Mouse (Mus musculus) forebrain, embryonic 10.5 days (tissue): ENCODE results near the gene Nkain1. TPM values are rescaled to one million over a fixed set of nuclear protein-coding genes. Genes with fewer than 3 reads are reported as not detected.

Source experiments
- DNase-seq: peaks from one replicate; pipeline ENCODE4 v3.0.0-alpha.2; 2017; ENCODE audit warnings: low spot score; ENCODE audit errors: extremely low spot score
- H3K27ac ChIP-seq: fragments of 300-500 bp; sonication (generic); 2 replicates; pipeline ENCODE4 v1.5.1; 2016; ENCODE audit warnings: mild to moderate bottlenecking
- H3K27me3 ChIP-seq: fragments of 300-500 bp; sonication (generic); 2 replicates; pipeline ENCODE4 v1.6.1; 2016; ENCODE audit warnings: mild to moderate bottlenecking; ENCODE audit not compliant: poor library complexity, severe bottlenecking
- H3K36me3 ChIP-seq: fragments of 300-500 bp; sonication (generic); replicated peaks from 2 replicates; pipeline ENCODE4 v1.6.1; 2016; ENCODE audit warnings: mild to moderate bottlenecking, moderate library complexity
- H3K4me1 ChIP-seq: fragments of 300-500 bp; sonication (generic); 2 replicates; pipeline ENCODE4 v1.6.1; 2016
- H3K4me3 ChIP-seq: fragments of 300-500 bp; sonication (generic); 2 replicates; pipeline ENCODE4 v1.5.1; 2016; ENCODE audit warnings: mild to moderate bottlenecking, moderate library complexity
- H3K9me3 ChIP-seq: fragments of 300-500 bp; sonication (generic); 2 replicates; pipeline ENCODE4 v1.6.1; 2016; ENCODE audit warnings: mild to moderate bottlenecking, moderate library complexity
- WGBS: fragments of 180-500 bp; shearing (Covaris S2); methylation state at CpG from one replicate; pipeline ENCODE4 v1.1.7; 2016; 5-methylcytosine and 5-hydroxymethylcytosine counted together
- polyA plus RNA-seq: library from polyadenylated mRNA; unstranded; fragments of >200 nt; fragmentation: Nextera tagmentation; extraction: Ambion mirVana; gene quantifications from 2 replicates; pipeline ENCODE4 v1.2.1, GENCODE M21; 2016

Nkain1 gene
- polyA plus RNA-seq, 1 experiment from 2014 or later = 4.5 TPM

DNA sequence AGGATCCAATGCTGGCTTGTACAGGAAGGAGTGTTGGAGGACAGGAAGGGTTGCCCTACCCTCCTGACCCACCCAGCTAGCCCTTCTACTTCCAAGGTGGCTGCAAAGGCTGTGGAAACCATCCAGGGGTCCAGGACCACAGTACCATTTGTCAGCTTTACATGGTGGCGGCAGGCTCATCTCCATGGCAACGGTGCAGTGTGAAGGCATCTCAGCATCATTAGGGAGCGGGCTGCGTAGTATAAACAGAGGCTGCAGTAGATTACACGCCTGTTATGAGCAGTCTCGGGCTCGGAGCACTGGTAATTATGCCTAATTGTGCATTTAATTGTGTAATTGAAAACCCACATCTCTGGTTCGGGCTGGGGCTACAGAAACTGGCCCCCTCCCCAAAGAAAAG, 10.2 kb downstream of the Nkain1 start:
- peaks cover 74% of the 10 kb centered on the region for H3K4me1 ChIP-seq

DNA sequence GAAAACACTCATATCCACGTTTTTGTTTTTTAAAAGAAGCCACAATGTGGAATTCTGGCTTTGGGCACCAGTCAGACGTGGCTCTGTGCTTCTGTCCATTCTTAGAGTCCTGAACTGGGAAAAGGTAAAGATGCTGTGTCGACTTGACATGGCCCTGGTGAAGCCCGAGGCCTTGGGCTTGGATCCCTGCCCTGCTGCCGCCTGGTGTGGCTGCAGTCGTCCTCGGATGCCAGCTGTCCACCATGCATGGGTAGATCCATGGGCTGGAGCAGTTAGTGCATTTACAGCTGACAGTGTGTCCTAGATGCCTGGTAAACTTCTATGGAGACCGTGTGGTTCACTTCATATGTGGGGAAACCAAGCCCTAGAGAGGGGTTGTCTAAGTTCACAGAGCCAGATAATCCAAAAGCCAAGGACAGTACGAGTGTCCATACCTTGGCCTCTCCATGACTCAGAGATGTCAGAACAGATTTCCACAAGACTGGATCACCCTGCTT, 10.7 kb downstream of the Nkain1 start:
- no peak overlapping the region for H3K4me3 ChIP-seq
- WGBS = 87% methylated on average over 9 of the region's 9 CpGs
- H3K4me1 ChIP-seq = peaks cover 72% of the 10 kb centered on the region
- no peak for DNase-seq
- no peaks in the 10 kb centered on the region for H3K27me3 ChIP-seq
- no peak overlapping the region for H3K27ac ChIP-seq
- H3K36me3 ChIP-seq = peaks cover 56% of the 10 kb centered on the region
- H3K9me3 ChIP-seq = 0 out of 2 replicates have a peak, but pooled peaks cover 4% of the 10 kb centered on the region

More for the DNA sequence above, 10.2 kb downstream of the Nkain1 start:
- Histone ChIP-seq H3K4me3 (no peak overlapping the region), H3K27ac (no peak overlapping the region), H3K27me3 (no peaks in the 10 kb centered on the region), H3K9me3 (0 out of 2 replicates have a peak, but pooled peaks cover 4% of the 10 kb centered on the region), H3K36me3 (peaks cover 54% of the 10 kb centered on the region)
- WGBS = 46% methylated on average over 8 of the region's 8 CpGs
- DNase-seq = no peak

DNA sequence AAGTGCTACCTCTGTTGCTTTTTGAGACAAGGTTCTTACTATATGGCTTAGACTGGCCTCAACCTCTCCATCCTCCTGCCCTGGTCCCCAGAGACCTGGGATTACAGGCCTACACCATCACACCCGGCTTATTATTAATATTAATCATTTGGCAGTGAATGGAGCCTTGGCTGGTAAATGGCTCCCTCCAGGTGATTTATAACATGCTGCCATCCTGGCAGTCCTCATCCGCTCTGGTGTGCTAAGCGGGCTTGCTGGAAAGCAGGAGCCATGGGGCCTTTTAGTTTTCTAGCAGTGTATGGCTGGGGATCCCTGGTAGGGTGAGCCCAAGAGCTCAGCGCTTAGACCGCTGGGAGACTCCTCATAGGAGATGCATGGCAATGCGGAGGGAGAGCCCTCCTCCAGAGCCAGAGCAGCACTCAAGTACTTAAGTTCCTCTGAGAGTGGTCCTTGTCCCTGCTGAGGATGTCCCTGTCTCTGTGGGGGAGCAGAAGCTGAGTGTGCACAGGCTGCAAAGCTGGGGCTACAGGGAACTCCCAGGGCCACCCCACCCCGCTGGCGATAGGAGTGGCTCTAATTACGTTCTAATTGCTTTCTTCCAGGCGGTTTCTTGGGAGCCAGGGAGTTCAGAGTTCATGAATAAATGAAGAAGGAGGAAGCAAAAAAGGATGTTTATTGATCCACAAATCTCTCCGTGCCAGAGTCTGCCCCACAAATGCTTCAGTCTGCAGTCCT, 13.2 kb downstream of the Nkain1 start:
- peak overlapping the region; percentile 46 for H3K27ac ChIP-seq
- no peak overlapping the region for H3K4me3 ChIP-seq
- DNase-seq = no peak
- peaks cover 91% of the 10 kb centered on the region for H3K4me1 ChIP-seq
- 58% methylated on average over 11 of the region's 11 CpGs for WGBS
- no peaks in the 10 kb centered on the region for H3K27me3 ChIP-seq
- no peaks in the 10 kb centered on the region for H3K9me3 ChIP-seq
- peaks cover 52% of the 10 kb centered on the region for H3K36me3 ChIP-seq

DNA sequence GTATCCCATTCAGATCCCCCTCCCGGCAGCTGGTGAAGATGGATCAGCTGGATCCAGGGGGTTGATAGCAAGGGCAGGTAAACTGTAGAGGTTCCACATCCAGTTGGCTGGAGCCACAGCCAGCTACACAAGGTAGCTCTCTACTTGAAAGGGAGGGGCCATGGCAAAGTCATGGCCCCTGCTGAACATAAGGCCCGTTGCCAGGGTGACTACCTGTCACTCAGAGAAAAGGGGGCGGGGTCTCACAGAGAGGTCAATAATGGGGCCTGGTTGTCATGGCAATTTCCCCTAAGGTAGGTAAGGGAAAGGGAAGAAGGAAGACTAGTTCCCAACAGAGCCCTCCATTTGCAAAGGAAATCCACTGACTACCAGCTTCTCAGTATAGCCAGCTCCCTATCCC, 14.8 kb downstream of the Nkain1 start:
- no peak overlapping the region for H3K27ac ChIP-seq
- no peak for DNase-seq
- no peak overlapping the region for H3K4me3 ChIP-seq
- no peaks in the 10 kb centered on the region for H3K9me3 ChIP-seq
- H3K4me1 ChIP-seq = peaks cover 85% of the 10 kb centered on the region
- peaks cover 63% of the 10 kb centered on the region for H3K36me3 ChIP-seq
- no peaks in the 10 kb centered on the region for H3K27me3 ChIP-seq
- WGBS = 87% methylated on average over 3 of the region's 3 CpGs

DNA sequence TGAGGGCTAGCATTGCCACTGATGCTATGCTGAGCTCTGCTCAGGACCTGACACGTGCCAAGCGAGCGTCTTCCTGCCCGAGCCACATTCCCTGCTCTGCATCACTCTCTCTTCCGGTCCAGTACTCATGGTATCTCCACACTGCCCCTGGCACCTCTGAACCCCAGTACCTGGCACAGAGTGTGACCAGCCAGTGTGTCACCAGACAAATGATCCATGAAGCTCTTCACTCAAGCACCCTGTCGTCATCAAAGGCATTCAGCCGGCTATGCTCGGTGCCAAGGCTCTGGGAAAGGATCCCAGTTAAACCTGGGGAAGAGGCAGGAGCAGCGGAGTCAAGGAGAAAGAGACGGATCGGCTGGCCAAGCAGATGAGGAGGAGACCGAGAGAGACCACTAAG, 16.1 kb downstream of the Nkain1 start:
- H3K27me3 ChIP-seq = no peaks in the 10 kb centered on the region
- no peaks in the 10 kb centered on the region for H3K9me3 ChIP-seq
- peaks cover 84% of the 10 kb centered on the region for H3K4me1 ChIP-seq
- 90% methylated on average over 12 of the region's 12 CpGs for WGBS
- H3K27ac ChIP-seq = 0 out of 2 replicates have a peak overlapping the region, but pooled peaks have one; percentile 3
- peaks cover 55% of the 10 kb centered on the region for H3K36me3 ChIP-seq
- H3K4me3 ChIP-seq = no peak overlapping the region
- DNase-seq = no peak

DNA sequence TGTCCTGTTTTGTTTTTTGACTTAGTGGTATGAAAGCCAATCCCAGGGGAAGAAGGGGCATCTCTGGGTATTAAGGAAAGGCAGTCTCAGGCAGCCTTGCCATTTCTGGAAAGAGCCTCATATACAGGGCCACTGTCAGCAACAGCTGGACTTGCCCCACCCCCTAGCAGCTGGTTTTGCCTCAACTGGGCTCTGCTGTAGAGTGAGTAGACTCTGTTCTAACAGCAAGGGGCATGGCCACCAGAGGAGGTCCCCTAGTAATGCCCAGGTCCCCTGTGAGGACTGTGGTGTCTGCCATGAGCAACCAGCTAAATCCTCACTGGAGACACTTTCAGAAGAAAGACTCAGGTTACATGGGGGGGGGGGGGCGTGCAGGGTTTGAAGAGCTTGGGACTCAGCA, 17.0 kb downstream of the Nkain1 start:
- Histone ChIP-seq H3K27me3 (no peaks in the 10 kb centered on the region), H3K4me3 (no peak overlapping the region), H3K4me1 (peaks cover 84% of the 10 kb centered on the region), H3K27ac (no peak overlapping the region), H3K36me3 (peaks cover 51% of the 10 kb centered on the region), H3K9me3 (no peaks in the 10 kb centered on the region)
- DNase-seq = no peak
- WGBS = 80% methylated on average over 1 of the region's 1 CpGs

DNA sequence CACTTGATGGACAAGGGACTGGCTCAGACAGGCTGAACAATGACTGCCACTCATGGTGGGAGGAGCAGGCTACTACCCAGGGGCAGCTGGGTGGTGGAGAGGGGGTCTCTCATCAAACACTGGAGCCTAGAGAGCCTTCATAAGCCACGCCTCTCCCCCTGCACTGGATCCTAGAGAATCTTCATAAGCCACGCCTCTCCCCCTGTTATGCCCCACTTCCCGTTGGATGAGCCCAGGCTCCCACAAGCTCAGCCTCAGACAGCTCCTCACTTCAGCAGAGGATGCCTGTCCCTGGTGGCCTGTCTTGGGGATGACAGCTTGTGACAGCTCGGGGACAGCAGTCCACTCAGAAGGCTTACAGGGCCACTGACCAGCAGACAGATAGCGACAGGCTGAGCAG, 17.7 kb downstream of the Nkain1 start:
- H3K27me3 ChIP-seq = no peaks in the 10 kb centered on the region
- DNase-seq = no peak
- H3K4me1 ChIP-seq = peaks cover 83% of the 10 kb centered on the region
- H3K4me3 ChIP-seq = no peak overlapping the region
- H3K27ac ChIP-seq = 0 out of 2 replicates have a peak overlapping the region, but pooled peaks have one; percentile 20
- 41% methylated on average over 5 of the region's 5 CpGs for WGBS
- no peaks in the 10 kb centered on the region for H3K9me3 ChIP-seq
- peaks cover 51% of the 10 kb centered on the region for H3K36me3 ChIP-seq

DNA sequence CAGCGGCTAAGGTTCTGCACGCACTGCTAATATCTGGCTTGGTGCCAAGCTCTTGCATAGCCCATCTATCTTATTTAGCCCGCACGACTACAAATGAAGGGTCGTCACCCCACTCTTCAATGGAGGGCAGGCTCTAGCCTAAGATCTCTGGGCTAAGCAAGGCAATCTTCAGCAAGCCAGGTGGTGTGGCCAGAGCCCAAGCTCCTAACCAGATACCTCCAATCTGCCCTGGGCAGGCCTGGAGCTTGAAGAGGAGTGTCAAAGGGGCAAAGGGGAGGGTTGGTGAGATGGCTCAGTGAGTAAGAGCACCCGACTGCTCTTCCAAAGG, 20.9 kb downstream of the Nkain1 start:
- 76% methylated on average over 6 of the region's 6 CpGs for WGBS
- Histone ChIP-seq H3K9me3 (peaks cover 4% of the 10 kb centered on the region; the same call in 1 of the 2 replicates), H3K4me1 (peaks cover 81% of the 10 kb centered on the region)

DNA sequence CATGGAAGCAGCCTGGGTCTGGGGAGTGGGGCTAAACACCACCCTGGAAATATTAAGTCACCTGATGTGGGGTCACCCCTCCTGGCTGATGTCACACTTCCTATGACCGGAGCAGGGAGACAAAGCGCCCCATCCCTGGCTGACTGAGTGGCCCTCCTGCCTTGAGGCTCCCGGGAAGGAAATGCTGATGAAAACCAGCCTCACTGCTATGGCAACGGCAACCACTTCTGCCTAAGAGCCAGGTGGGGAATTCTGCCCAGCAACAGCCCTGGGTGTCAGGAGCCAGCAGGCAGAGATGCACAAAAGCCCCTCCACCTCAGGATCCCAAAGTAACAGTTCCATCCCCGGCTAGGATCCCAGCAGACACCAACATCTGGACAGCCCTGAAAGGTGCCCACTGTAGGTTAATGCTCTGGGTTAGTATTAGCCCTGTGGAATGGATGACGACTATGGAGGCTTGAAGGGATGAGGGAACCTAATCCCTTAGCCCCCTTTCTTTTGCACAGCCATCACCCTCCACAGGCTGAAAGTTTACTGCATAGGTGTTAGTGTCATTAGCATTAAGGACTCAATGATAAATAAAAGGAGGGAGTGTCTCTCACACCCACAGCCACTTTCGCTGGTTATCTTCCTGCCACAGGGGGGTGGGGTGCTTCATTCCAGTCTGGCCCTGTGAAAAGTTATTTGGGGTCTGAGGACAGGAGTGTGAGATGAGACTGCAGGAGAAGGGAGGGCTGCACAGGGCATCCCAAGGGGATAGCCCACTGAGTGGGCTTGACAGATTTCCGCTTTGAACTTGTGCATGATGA, 21.5 kb downstream of the Nkain1 start:
- H3K9me3 ChIP-seq = peaks cover 4% of the 10 kb centered on the region; the same call in 1 of the 2 replicates
- H3K4me1 ChIP-seq = peaks cover 81% of the 10 kb centered on the region
- peak; percentile 55 for DNase-seq
- no peaks in the 10 kb centered on the region for H3K27me3 ChIP-seq
- WGBS = 50% methylated on average over 8 of the region's 8 CpGs
- H3K36me3 ChIP-seq = peaks cover 29% of the 10 kb centered on the region
- H3K27ac ChIP-seq = peak overlapping the region; percentile 76
- H3K4me3 ChIP-seq = no peak overlapping the region

More for the DNA sequence above, 20.9 kb downstream of the Nkain1 start:
- no peak for DNase-seq
- Histone ChIP-seq H3K27me3 (no peaks in the 10 kb centered on the region), H3K36me3 (peaks cover 35% of the 10 kb centered on the region), H3K4me3 (no peak overlapping the region), H3K27ac (peak overlapping the region; percentile 76)

DNA sequence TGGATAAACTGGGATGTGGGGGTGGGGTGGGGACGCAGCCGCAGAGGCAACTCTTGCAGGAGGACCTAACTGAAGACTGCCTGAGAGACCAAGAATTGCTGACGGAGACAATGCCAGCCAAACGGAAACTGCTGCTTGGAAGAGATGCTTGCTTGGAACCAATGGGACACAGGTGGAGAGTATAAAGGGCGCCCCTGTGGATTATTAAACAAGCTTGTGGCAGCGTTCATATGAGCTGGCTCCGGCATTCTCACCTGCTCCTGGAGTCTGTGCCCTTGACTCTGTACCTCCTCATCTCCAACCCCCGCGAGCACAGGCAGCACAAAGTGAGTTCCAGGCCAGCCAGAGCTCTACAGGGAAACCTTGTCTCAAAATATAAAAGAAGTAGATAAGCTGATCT, 23.5 kb downstream of the Nkain1 start:
- Histone ChIP-seq H3K9me3 (peaks cover 4% of the 10 kb centered on the region; the same call in 1 of the 2 replicates), H3K27ac (0 out of 2 replicates have a peak overlapping the region, but pooled peaks have one; percentile 35), H3K36me3 (peaks cover 20% of the 10 kb centered on the region), H3K4me1 (peaks cover 82% of the 10 kb centered on the region), H3K27me3 (no peaks in the 10 kb centered on the region), H3K4me3 (no peak overlapping the region)
- DNase-seq = no peak
- WGBS = 93% methylated on average over 9 of the region's 9 CpGs

DNA sequence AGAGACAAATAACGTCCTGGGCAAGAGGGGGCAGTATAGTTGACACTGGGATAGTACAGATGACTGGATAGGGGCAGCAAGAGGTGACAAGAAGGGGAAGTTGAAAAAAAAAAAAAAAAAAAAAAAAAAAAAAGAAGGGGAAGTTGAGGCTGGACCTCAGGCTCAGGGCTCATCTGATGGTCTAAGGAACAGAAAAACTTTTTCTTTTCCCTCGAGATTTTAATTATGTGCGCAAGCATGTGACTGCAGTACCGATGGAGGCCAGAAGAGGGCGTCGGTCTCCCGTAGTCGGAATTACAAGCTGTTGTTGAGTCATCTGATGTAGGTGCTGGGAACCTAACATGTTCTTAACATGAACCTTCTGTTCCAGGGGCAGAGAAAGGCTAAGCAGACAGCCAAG, 24.8 kb downstream of the Nkain1 start:
- WGBS = 87% methylated on average over 8 of the region's 8 CpGs
- peaks cover 87% of the 10 kb centered on the region for H3K4me1 ChIP-seq
- H3K27ac ChIP-seq = peak overlapping the region; percentile 51; the same call in 1 of the 2 replicates
- H3K36me3 ChIP-seq = peaks cover 10% of the 10 kb centered on the region
- peaks cover 4% of the 10 kb centered on the region; the same call in 1 of the 2 replicates for H3K9me3 ChIP-seq
- DNase-seq = no peak
- no peaks in the 10 kb centered on the region for H3K27me3 ChIP-seq
- H3K4me3 ChIP-seq = no peak overlapping the region

DNA sequence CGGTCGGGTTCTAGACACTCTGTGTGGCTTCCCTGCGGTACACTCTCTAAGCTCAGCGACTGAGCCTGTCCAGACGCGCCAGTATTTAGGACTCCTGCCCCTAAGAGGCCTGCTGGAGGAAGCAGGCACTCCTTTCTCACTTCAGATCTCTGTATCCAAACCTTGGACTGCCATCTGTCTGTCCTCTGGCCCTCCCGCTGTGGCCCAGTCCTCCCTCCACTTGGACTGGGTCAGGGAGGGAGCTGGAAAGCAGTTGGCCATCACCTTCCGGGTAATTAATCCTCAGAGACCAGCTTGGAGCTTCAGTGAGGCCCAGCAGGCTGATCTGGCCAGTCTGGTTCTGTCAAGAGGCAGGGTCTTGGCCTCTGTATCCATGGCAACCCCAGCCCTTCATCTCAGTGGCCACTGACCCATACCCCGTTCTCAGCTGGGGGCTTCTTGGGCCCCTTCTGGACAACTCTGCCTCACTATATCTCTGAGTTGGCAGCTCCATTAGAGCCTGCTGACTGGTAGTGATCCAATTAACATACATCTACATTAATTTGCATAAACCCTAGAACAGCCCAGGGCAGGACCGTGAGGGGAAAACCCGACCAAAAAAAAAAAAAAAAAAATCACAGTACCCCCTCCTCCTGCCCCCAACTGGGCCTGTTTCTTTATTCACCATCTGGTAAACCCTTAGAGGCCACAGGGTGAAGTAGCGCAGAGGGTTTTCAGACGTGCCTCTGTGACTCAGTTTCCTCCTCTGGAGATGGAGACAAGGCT, 27.0 kb downstream of the Nkain1 start:
- Histone ChIP-seq H3K4me3 (peak overlapping the region; percentile 22), H3K27ac (peak overlapping the region; percentile 75), H3K27me3 (no peaks in the 10 kb centered on the region), H3K4me1 (peaks cover 78% of the 10 kb centered on the region), H3K9me3 (peaks cover 4% of the 10 kb centered on the region; the same call in 1 of the 2 replicates), H3K36me3 (peaks cover 10% of the 10 kb centered on the region)
- WGBS = 16% methylated on average over 13 of the region's 13 CpGs
- DNase-seq = peak; percentile 80
